Comparison of ENCODE assay signal across 8 mouse cellular contexts in the genomic region with DNA sequence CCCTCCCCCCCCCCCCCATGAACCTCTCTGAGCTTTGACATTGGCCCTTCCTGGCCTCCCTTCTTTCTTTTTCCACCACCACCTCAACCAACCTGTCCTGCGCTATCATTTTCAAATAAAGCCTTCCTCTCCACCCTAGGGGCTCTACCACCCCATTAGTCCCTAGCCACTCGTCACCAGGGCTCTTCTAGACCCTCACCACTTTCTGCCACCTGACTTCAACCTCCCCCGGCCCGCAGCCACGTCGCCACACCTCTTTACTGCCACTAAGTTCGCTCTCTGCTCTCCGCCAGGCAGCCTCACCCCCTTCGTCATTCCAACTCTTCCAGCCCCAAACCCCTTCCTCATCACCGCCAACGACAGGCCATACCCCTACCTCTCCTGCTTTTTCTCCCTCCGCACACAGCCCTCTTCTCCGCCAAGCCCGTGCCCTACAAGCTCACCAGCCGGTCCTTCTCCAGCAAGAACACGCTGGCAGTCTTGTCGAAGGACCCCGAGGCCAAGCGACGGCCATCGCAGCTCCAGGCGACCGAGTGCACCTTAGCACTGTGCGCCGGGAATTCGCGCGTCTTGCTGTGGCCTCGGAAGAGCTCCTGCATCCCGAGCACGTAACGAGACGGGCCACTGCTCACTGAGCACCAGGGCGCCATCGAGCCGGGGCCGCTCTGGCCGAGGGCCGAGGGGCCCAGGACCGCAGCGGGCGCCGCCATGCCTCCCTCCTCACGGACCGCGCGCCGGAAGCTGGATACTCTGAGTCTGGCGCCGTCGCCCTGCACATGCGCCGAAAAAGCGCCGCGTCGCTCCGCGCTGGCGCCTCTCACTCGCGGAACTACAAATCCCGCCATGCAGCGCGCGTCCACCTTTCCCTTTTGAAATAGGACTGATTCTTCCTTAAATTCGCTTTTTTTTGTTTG. TPM values are rescaled to one million over a fixed set of nuclear protein-coding genes. Genes with fewer than 3 reads are reported as not detected.
DNase-seq lines count a peak whose midpoint lies in the region; ATAC-seq and TF ChIP-seq lines count a peak whose summit lies in the region.

A gene (minus strand): TSS at position 752 of the 914 bp plus-strand sequence.

- no peaks in the 10 kb centered on the region; the same call in 1 of the 2 replicates for H3K9me3 ChIP-seq in heart, embryonic 11.5 days (replicated peaks; ENCODE audit: control insufficient read depth, low read length)
- H3K9me3 ChIP-seq in kidney, embryonic 16.5 days (ENCODE audit: low read length), result peaks cover 12% of the 10 kb centered on the region

- H3K4me1 ChIP-seq in heart, embryonic 11.5 days (ENCODE audit: control insufficient read depth, insufficient read depth, low read length), result peaks cover 5% of the 10 kb centered on the region; the same call in 1 of the 2 replicates
- H3K4me1 ChIP-seq in kidney, embryonic 16.5 days (ENCODE audit: insufficient read depth, low read length), result peaks cover 11% of the 10 kb centered on the region
- peaks cover 6% of the 10 kb centered on the region for H3K4me1 ChIP-seq in liver, adult 2 months (ENCODE audit: control insufficient read depth, insufficient read depth, low read length)

- H3K27ac ChIP-seq in heart, embryonic 11.5 days (ENCODE audit: low read depth, low read length), result 0 out of 2 replicates have a peak within 1 kb of the TSS, but pooled peaks have one; percentile 15
- H3K27ac ChIP-seq in kidney, embryonic 16.5 days (ENCODE audit: low read length), result peak within 1 kb of the TSS; percentile 61; the same call in 1 of the 2 replicates
- peak within 1 kb of the TSS; percentile 41 for H3K27ac ChIP-seq in liver, adult 2 months (replicated peaks; ENCODE audit: insufficient read depth, low read depth, low read length)

- peak within 1 kb of the TSS; percentile 53 for H3ac ChIP-seq in myocyte (ENCODE audit: control insufficient read depth, insufficient read length)

- peak within 1 kb of the TSS; percentile 93 for H3K4me2 ChIP-seq in heart, embryonic 11.5 days
- peak within 1 kb of the TSS; percentile 82 for H3K4me2 ChIP-seq in kidney, embryonic 16.5 days (replicated peaks; ENCODE audit: low read depth, low read length)
- H3K4me2 ChIP-seq in myocyte (ENCODE audit: low read depth), result peak within 1 kb of the TSS; percentile 84

- peaks cover 15% of the 10 kb centered on the region for H3K79me2 ChIP-seq in liver, adult 2 months (ENCODE audit: control insufficient read depth, insufficient read depth, low read length)
- H3K79me2 ChIP-seq in myocyte (ENCODE audit: control insufficient read depth, insufficient read depth), result peaks cover 25% of the 10 kb centered on the region

- TF ChIP-seq CTCF in liver, adult 2 months (IDR thresholded peaks at IDR 0.05; ENCODE audit: low read depth, low read length), result no peak

- H3K4me3 ChIP-seq in heart, embryonic 11.5 days (ENCODE audit: low read depth, low read length), result peak within 1 kb of the TSS; percentile 98
- H3K4me3 ChIP-seq in kidney, embryonic 16.5 days (ENCODE audit: low read length), result peak within 1 kb of the TSS; percentile 93
- H3K4me3 ChIP-seq in liver, adult 2 months (ENCODE audit: insufficient read depth, low read depth, low read length), result peak within 1 kb of the TSS; percentile 96
- H3K4me3 ChIP-seq in myocyte, result peak within 1 kb of the TSS; percentile 94

- peak; percentile 99 for ATAC-seq in erythroblast, adult 5-6 weeks (replicated peaks; ENCODE audit: low FRiP score, poor library complexity, severe bottlenecking)
- peak; percentile 95 for ATAC-seq in heart, embryonic 11.5 days (replicated peaks; ENCODE audit: insufficient number of reproducible peaks, low FRiP score, low TSS enrichment)
- peak; percentile 97 for ATAC-seq in kidney, embryonic 16.5 days (ENCODE audit: low FRiP score, low TSS enrichment)

- WGBS in heart, embryonic 11.5 days (ENCODE audit: insufficient replicate concordance), result under 1% methylated on average over 67 of the region's 67 CpGs
- WGBS in kidney, embryonic 16.5 days, result 0% methylated on average over 67 of the region's 67 CpGs
- under 1% methylated on average over 67 of the region's 67 CpGs for WGBS in liver, adult 2 months

- H3K36me3 ChIP-seq in heart, embryonic 11.5 days (ENCODE audit: control insufficient read depth, insufficient read depth, low read length), result peaks cover 37% of the 10 kb centered on the region
- H3K36me3 ChIP-seq in kidney, embryonic 16.5 days (ENCODE audit: insufficient read depth, low read length), result peaks cover 43% of the 10 kb centered on the region
- H3K36me3 ChIP-seq in liver, adult 2 months (ENCODE audit: control insufficient read depth, insufficient read depth, low read length), result peaks cover 31% of the 10 kb centered on the region
- H3K36me3 ChIP-seq in myocyte (ENCODE audit: control insufficient read depth, insufficient read depth), result peaks cover 30% of the 10 kb centered on the region
- H3K36me3 ChIP-seq in splenic B cell, adult 2 months (ENCODE audit: control insufficient read depth, insufficient read depth, low read length, poor library complexity, severe bottlenecking), result peaks cover 16% of the 10 kb centered on the region

- DNase-seq in B cell, adult 2 months, result peak; percentile 87 to 88
- peak; percentile 95 for DNase-seq in brain, adult 2 months (ENCODE audit: low read depth, low spot score)
- peak; percentile 77 for DNase-seq in liver, adult 2 months (ENCODE audit: extremely low read depth, low read depth, low spot score)
- DNase-seq in splenic B cell, adult 2 months (ENCODE audit: low read depth, low spot score), result peak; percentile 88

- peak within 1 kb of the TSS; percentile 94 for H3K9ac ChIP-seq in heart, embryonic 11.5 days (ENCODE audit: low read depth, low read length)
- H3K9ac ChIP-seq in kidney, embryonic 16.5 days (replicated peaks; ENCODE audit: low read length), result peak within 1 kb of the TSS; percentile 89
- H3K9ac ChIP-seq in liver, adult 2 months (ENCODE audit: low read depth, low read length), result peak within 1 kb of the TSS; percentile 95

- peak; percentile 70; the same call in 1 of the 2 replicates for TF ChIP-seq POLR2A in liver, adult 2 months (IDR thresholded peaks at IDR 0.05; ENCODE audit: extremely low read depth, insufficient read depth, low read length)
- TF ChIP-seq POLR2A in myocyte (IDR thresholded peaks at IDR 0.05; ENCODE audit: insufficient read length, low read depth), result peak; percentile 94

- no peaks in the 10 kb centered on the region for H3K27me3 ChIP-seq in heart, embryonic 11.5 days (ENCODE audit: control insufficient read depth, insufficient read depth, low read length)
- H3K27me3 ChIP-seq in kidney, embryonic 16.5 days (ENCODE audit: insufficient read depth, low read length), result no peaks in the 10 kb centered on the region
- H3K27me3 ChIP-seq in liver, adult 2 months (ENCODE audit: control insufficient read depth, insufficient read depth, low read length), result no peaks in the 10 kb centered on the region
- peaks cover under 1% of the 10 kb centered on the region for H3K27me3 ChIP-seq in myocyte (ENCODE audit: control insufficient read depth, insufficient read depth, insufficient read length)
- H3K27me3 ChIP-seq in splenic B cell, adult 2 months (ENCODE audit: control insufficient read depth, insufficient read depth, low read length, poor library complexity, severe bottlenecking), result no peaks in the 10 kb centered on the region; the same call in 1 of the 2 replicates

TF ChIP-seq in myocyte, 11 proteins besides CTCF, POLR2A, EP300 and RAD21:
- no peak for TF ChIP-seq REST (IDR thresholded peaks at IDR 0.05; ENCODE audit: insufficient read depth, insufficient read length)
- no peak for TF ChIP-seq MYOG (IDR thresholded peaks at IDR 0.05; ENCODE audit: control insufficient read depth in 1 of 3, insufficient read depth in 1 of 3, insufficient read length in 2 of 3, low read depth in 2 of 3)
- peak; percentile 62 for TF ChIP-seq E2F4 (IDR thresholded peaks at IDR 0.05; ENCODE audit: insufficient read depth)
- TF ChIP-seq CEBPB (IDR thresholded peaks at IDR 0.05; ENCODE audit: insufficient read depth, poor library complexity, severe bottlenecking), result no peak
- TF ChIP-seq SRF (IDR thresholded peaks at IDR 0.05; ENCODE audit: control insufficient read depth, insufficient read length, low read depth), result peak; percentile 44
- TF ChIP-seq MAX (IDR thresholded peaks at IDR 0.05; ENCODE audit: low read depth), result no peak
- TF ChIP-seq USF1 (IDR thresholded peaks at IDR 0.05; ENCODE audit: low read depth), result no peak
- no peak for TF ChIP-seq MYOD1 (IDR thresholded peaks at IDR 0.05; ENCODE audit: control insufficient read depth in 1 of 3, insufficient read length in 2 of 3, low read depth in 2 of 3)
- no peak for TF ChIP-seq TCF12 (IDR thresholded peaks at IDR 0.05; ENCODE audit: insufficient read depth, poor library complexity, severe bottlenecking)
- TF ChIP-seq POLR2AphosphoS2 (IDR thresholded peaks at IDR 0.05; ENCODE audit: insufficient read length, low read depth), result peak; percentile 92
- TF ChIP-seq TCF3 (IDR thresholded peaks at IDR 0.05; ENCODE audit: insufficient read length, low read depth), result no peak

RNA-seq across cellular contexts. Expression of the gene that starts here (rescaled TPM):
- total RNA-seq in erythroblast, adult 5-6 weeks (2015; ENCODE audit: low replicate concordance), result 3.6 and 6.7 TPM in 2 replicates
- total RNA-seq in erythroblast, adult 5-6 weeks (2017; ENCODE audit: low replicate concordance), result 5.7 and 9.3 TPM in 2 replicates
- 98.8 and 99.7 TPM in 2 replicates for polyA plus RNA-seq in heart, embryonic 11.5 days (2014; fragmentation: Nextera tagmentation; extraction: Ambion mirVana)
- 117 and 118 TPM in 2 replicates for polyA plus RNA-seq in kidney, embryonic 16.5 days (2015; fragmentation: Nextera tagmentation; extraction: Ambion mirVana)
- total RNA-seq in liver, adult 2 months (2014; rRNA removed), result 19.2 and 21.1 TPM in 2 replicates
- polyA plus RNA-seq in liver, adult 2 months (2012; rRNA removed), result 25.3 and 27.7 TPM in 2 replicates
- 40.6 TPM for polyA plus RNA-seq in myocyte (2012; fragmentation: generic; extraction: Trizol)

Comparison
In these comparisons a context has a peak if more than half of its experiments do, and no peak if none do; other contexts are left out.
1. Peak in every context shown above with its lines: DNase-seq, ATAC-seq, H3K4me3 ChIP-seq and H3K27ac ChIP-seq.